Mouse (Mus musculus) small intestine, adult 2 months (tissue): ENCODE data around the gene Vav2.

ENCODE experiments used
- CTCF ChIP-seq: fragments of 200-500 bp; IDR thresholded peaks from 2 replicates; pipeline ENCODE4 v1.5.1; 2012; ENCODE audit warnings: low read depth, mild to moderate bottlenecking, control low read depth, inconsistent platforms, low read length, moderate library complexity, mixed read lengths; ENCODE audit not compliant: insufficient replicate concordance, insufficient read length; ENCODE audit errors: extremely low read depth
- POLR2A ChIP-seq: fragments of 200-500 bp; IDR thresholded peaks from 2 replicates; pipeline ENCODE4 v1.6.1; 2012; ENCODE audit warnings: low read depth, mild to moderate bottlenecking, control low read depth, inconsistent platforms, low read length, moderate library complexity

- no peak for TF ChIP-seq POLR2A
- TF ChIP-seq CTCF, result no peak
Measured at GRCm38 (mm10) chr2:27373349-27373748, 53.5 kb downstream of the Vav2 start.
